Mouse (Mus musculus) kidney, postnatal 10 days (tissue): ENCODE measurements around the gene 2610002M06Rik.

Experiments
- DNase-seq: peaks from one replicate; pipeline ENCODE4 v3.0.0; 2021; ENCODE audit warnings: mixed read lengths

2610002M06Rik gene

GRCm38 (mm10) chrX:107816218-107816554 is at the start of gene 2610002M06Rik:
Gene 2610002M06Rik (minus strand): TSS chrX:107816334.
- DNase-seq: peak; percentile 93

- peak; percentile 14 for DNase-seq
These were observed 42.0 kb upstream of the 2610002M06Rik start for GRCm38 (mm10) chrX:107858165-107858564.

- DNase-seq: no peak
These were observed 592 bp upstream of the 2610002M06Rik start for GRCm38 (mm10) chrX:107816726-107817125.

- peak; percentile 30 for DNase-seq
These were observed 474 bp downstream of the 2610002M06Rik start for GRCm38 (mm10) chrX:107815502-107816217.

- DNase-seq: no peak
These were observed 4.0 kb downstream of the 2610002M06Rik start for GRCm38 (mm10) chrX:107812120-107812519.

- DNase-seq: no peak
These were observed 19.2 kb downstream of the 2610002M06Rik start for GRCm38 (mm10) chrX:107796919-107797318.

GRCm38 (mm10) chrX:107795785-107796184 is 20.3 kb downstream of the 2610002M06Rik start:
- no peak for DNase-seq

GRCm38 (mm10) chrX:107792290-107792689 is 23.8 kb downstream of the 2610002M06Rik start, which contains the start of gene Tent5d:
Gene Tent5d (plus strand): TSS chrX:107792590.
- no peak for DNase-seq

GRCm38 (mm10) chrX:107790750-107791493 is 25.2 kb downstream of the 2610002M06Rik start:
- DNase-seq: peak; percentile 3

- no peak for DNase-seq
These were observed 26.0 kb downstream of the 2610002M06Rik start for GRCm38 (mm10) chrX:107790136-107790535.

- no peak for DNase-seq
These were observed 48.2 kb downstream of the 2610002M06Rik start for GRCm38 (mm10) chrX:107767896-107768295.
